Mouse (Mus musculus) left cerebral cortex, postnatal 25 days (tissue): ENCODE measurements around the gene Clns1a. TPM values are rescaled to one million over a fixed set of nuclear protein-coding genes. Genes with fewer than 3 reads are reported as not detected.

Experiments
- DNase-seq, 2 experiments: peaks; one replicate each; pipeline ENCODE4 v3.0.0; 2022; ENCODE audit warnings: low spot score in 2 of 2, mixed read lengths in 1 of 2
- intact Hi-C: fragments of 180-260 bp; cut with DNase I; formaldehyde crosslinking; loops from one replicate; pipeline ENCODE4 v1.15.1; 2025
- total RNA-seq, 2 experiments: library from RNA; stranded (reverse); gene quantifications; 2 replicates each; pipeline ENCODE4 v1.2.3; 2021

Gene Clns1a
- total RNA-seq, 2 experiments from 2014 or later = 76.2 to 89.9 TPM

- intact Hi-C loops = no loop called here
- DNase-seq = peak in 1 of 2 experiments; percentile 49
These were observed 60.8 kb downstream of the Clns1a start for GRCm38 (mm10) chr7:97756967-97757881.

GRCm38 (mm10) chr7:97764591-97764990 is 68.2 kb downstream of the Clns1a start:
- DNase-seq = no peak
- intact Hi-C loops = no loop called here

- peak; percentile 62 to 95 for DNase-seq
- intact Hi-C loops = loop anchor here (1.0 kb wide), 1 partner anchor 77 kb away; no protein-coding TSS in a partner anchor
These were observed 68.9 kb downstream of the Clns1a start for GRCm38 (mm10) chr7:97765181-97765962.

GRCm38 (mm10) chr7:97765963-97766347 is 69.5 kb downstream of the Clns1a start:
- intact Hi-C loops = loop anchor here (1.0 kb wide), 1 partner anchor 76 kb away; no protein-coding TSS in a partner anchor
- peak in 1 of 2 experiments; percentile 49 for DNase-seq

- intact Hi-C loops = no loop called here
- no peak for DNase-seq
These were observed 70.2 kb downstream of the Clns1a start for GRCm38 (mm10) chr7:97766406-97767166.

GRCm38 (mm10) chr7:97767841-97768240 is 71.4 kb downstream of the Clns1a start:
- peak in 1 of 2 experiments; percentile 67 for DNase-seq
- intact Hi-C loops = no loop called here

GRCm38 (mm10) chr7:97769020-97769419 is 72.6 kb downstream of the Clns1a start:
- no peak for DNase-seq
- intact Hi-C loops = no loop called here

Other genes starting within 250 kb of the Clns1a start
- 1 to 10 TPM; 3.5 to 3.8 TPM for gene Kctd14, start 245.3 kb upstream of the Clns1a start, total RNA-seq
- gene Ints4, start 215.7 kb upstream of the Clns1a start, total RNA-seq = 10 to 100 TPM; 23.9 to 28.5 TPM
- gene Aamdc, start 117.1 kb upstream of the Clns1a start, total RNA-seq = 10 to 100 TPM; 30.7 to 31.6 TPM
- gene Rsf1, start 116.7 kb upstream of the Clns1a start, total RNA-seq = 10 to 100 TPM; 42.9 to 47.9 TPM
- gene Aqp11, start 41.7 kb downstream of the Clns1a start, total RNA-seq = 10 to 100 TPM; 22.9 to 27.5 TPM
- 100 to 1,000 TPM; 401 to 458 TPM for gene Pak1, start 91.9 kb downstream of the Clns1a start, total RNA-seq
- gene Gdpd4, start 223.3 kb downstream of the Clns1a start, total RNA-seq = not detected